Mouse (Mus musculus) midbrain, postnatal 0 days (tissue): ENCODE data around the gene Ipo9. TPM values are rescaled to one million over a fixed set of nuclear protein-coding genes. Genes with fewer than 3 reads are reported as not detected.

ENCODE experiments used
- ATAC-seq: fragments of 200-750 bp; cut with Nextera tagmentation; 2 replicates; pipeline ENCODE4 v1.8.0; 2017; ENCODE audit warnings: moderate number of reproducible peaks, mild to moderate bottlenecking, moderate TSS enrichment, moderate library complexity; ENCODE audit not compliant: low FRiP score
- DNase-seq: peaks from one replicate; pipeline ENCODE4 v3.0.0-alpha.2; 2015; ENCODE audit warnings: low spot score
- H3K27ac ChIP-seq: fragments of 300-500 bp; sonication (generic); 2 replicates; pipeline ENCODE4 v1.5.1; 2014; ENCODE audit warnings: low read depth, mild to moderate bottlenecking, low read length, mixed read lengths
- H3K27me3 ChIP-seq: fragments of 300-500 bp; sonication (generic); 2 replicates; pipeline ENCODE4 v1.6.1; 2014; ENCODE audit warnings: low read length, control low read depth, mixed read lengths; ENCODE audit not compliant: insufficient read depth
- H3K36me3 ChIP-seq: fragments of 300-500 bp; sonication (generic); 2 replicates; pipeline ENCODE4 v1.6.1; 2014; ENCODE audit warnings: low read length, control low read depth, mixed read lengths; ENCODE audit not compliant: insufficient read depth
- H3K4me1 ChIP-seq: fragments of 300-500 bp; sonication (generic); 2 replicates; pipeline ENCODE4 v1.6.1; 2014; ENCODE audit warnings: mild to moderate bottlenecking, control low read depth, antibody characterized with exemption, low read length, mixed read lengths; ENCODE audit not compliant: insufficient read depth
- H3K4me2 ChIP-seq: fragments of 300-500 bp; sonication (generic); 2 replicates; pipeline ENCODE4 v1.6.1; 2014; ENCODE audit warnings: low read depth, mild to moderate bottlenecking, low read length, mixed read lengths; ENCODE audit not compliant: poor library complexity, severe bottlenecking
- H3K4me3 ChIP-seq: fragments of 300-500 bp; sonication (generic); 2 replicates; pipeline ENCODE4 v1.5.1; 2014; ENCODE audit warnings: low read depth, mild to moderate bottlenecking, low read length, moderate library complexity
- H3K9ac ChIP-seq: fragments of 300-500 bp; sonication (generic); replicated peaks from 2 replicates; pipeline ENCODE4 v1.6.1; 2014; ENCODE audit warnings: mild to moderate bottlenecking, low read length, moderate library complexity, mixed read lengths; ENCODE audit not compliant: poor library complexity, severe bottlenecking
- H3K9me3 ChIP-seq: fragments of 300-500 bp; sonication (generic); 2 replicates; pipeline ENCODE4 v1.6.1; 2016; ENCODE audit warnings: low read length, control low read depth
- CTCF ChIP-seq: IDR thresholded peaks from 2 replicates; pipeline ENCODE4 v1.5.1; 2016; ENCODE audit warnings: antibody characterized with exemption, mild to moderate bottlenecking
- WGBS: fragments of 180-500 bp; shearing (Covaris S2); extraction: QIAGEN DNeasy Blood & Tissue Kit; methylation state at CpG from one replicate; pipeline ENCODE4 v1.1.7; 2014; 5-methylcytosine and 5-hydroxymethylcytosine counted together
- polyA plus RNA-seq: library from polyadenylated mRNA; unstranded; fragments of >200 nt; fragmentation: Nextera tagmentation; extraction: Ambion mirVana; gene quantifications from 2 replicates; pipeline ENCODE4 v1.2.1, GENCODE M21; 2015
- total RNA-seq: library from RNA; depleted of rRNA; stranded (reverse); fragments of >200 nt; gene quantifications from 2 replicates; pipeline ENCODE4 v1.2.3, GENCODE M21; 2014

The Ipo9 gene
- total and polyA plus RNA-seq, 2 experiments from 2014 or later, result 88.7 to 89.3 TPM

- DNase-seq (no peak), ATAC-seq (no peak)
- H3K36me3 ChIP-seq, result peaks cover 55% of the 10 kb centered on the region
These were observed 21.3 kb downstream of the Ipo9 start for GRCm38 (mm10) chr1:135408973-135409372.

GRCm38 (mm10) chr1:135405356-135405755 lies 24.9 kb downstream of the Ipo9 start:
- TF ChIP-seq CTCF, result no peak
- Histone ChIP-seq H3K27me3 (no peaks in the 10 kb centered on the region), H3K4me2 (no peak overlapping the region), H3K36me3 (peaks cover 66% of the 10 kb centered on the region), H3K9ac (no peak overlapping the region), H3K4me1 (no peaks in the 10 kb centered on the region), H3K27ac (no peak overlapping the region), H3K9me3 (no peaks in the 10 kb centered on the region), H3K4me3 (no peak overlapping the region)
- ATAC-seq, result no peak
- DNase-seq, result no peak
- 90% methylated on average over 7 of the region's 7 CpGs for WGBS

More at GRCm38 (mm10) chr1:135408973-135409372, 21.3 kb downstream of the Ipo9 start:
- WGBS, result 100% methylated on average over 4 of the region's 4 CpGs
- no peak overlapping the region for H3K9ac ChIP-seq
- no peaks in the 10 kb centered on the region for H3K27me3 ChIP-seq
- H3K4me2 ChIP-seq, result no peak overlapping the region
- no peak overlapping the region for H3K27ac ChIP-seq
- H3K4me1 ChIP-seq, result no peaks in the 10 kb centered on the region
- no peaks in the 10 kb centered on the region for H3K9me3 ChIP-seq
- H3K4me3 ChIP-seq, result no peak overlapping the region
- TF ChIP-seq CTCF, result no peak

GRCm38 (mm10) chr1:135401452-135402110 lies 28.7 kb downstream of the Ipo9 start:
- H3K4me1 ChIP-seq, result no peaks in the 10 kb centered on the region
- no peak overlapping the region for H3K4me3 ChIP-seq
- 98% methylated on average over 3 of the region's 3 CpGs for WGBS
- no peak overlapping the region for H3K27ac ChIP-seq
- H3K9ac ChIP-seq, result no peak overlapping the region
- peak; percentile 39 for DNase-seq
- H3K9me3 ChIP-seq, result no peaks in the 10 kb centered on the region
- no peak overlapping the region for H3K4me2 ChIP-seq
- peak; percentile 62 for TF ChIP-seq CTCF
- no peak for ATAC-seq
- H3K36me3 ChIP-seq, result peaks cover 51% of the 10 kb centered on the region
- no peaks in the 10 kb centered on the region for H3K27me3 ChIP-seq

- Histone ChIP-seq H3K4me1 (no peaks in the 10 kb centered on the region), H3K4me2 (no peak overlapping the region), H3K27me3 (no peaks in the 10 kb centered on the region), H3K4me3 (no peak overlapping the region), H3K36me3 (peaks cover 41% of the 10 kb centered on the region), H3K27ac (no peak overlapping the region), H3K9me3 (no peaks in the 10 kb centered on the region), H3K9ac (no peak overlapping the region)
- ATAC-seq (no peak), DNase-seq (no peak)
- WGBS, result 94% methylated on average over 5 of the region's 5 CpGs
- TF ChIP-seq CTCF, result no peak
These were observed 30.8 kb downstream of the Ipo9 start for GRCm38 (mm10) chr1:135399466-135399865.

- no peak for ATAC-seq
- H3K36me3 ChIP-seq, result peaks cover 58% of the 10 kb centered on the region
- no peaks in the 10 kb centered on the region for H3K27me3 ChIP-seq
- no peak overlapping the region for H3K9ac ChIP-seq
- H3K4me1 ChIP-seq, result no peaks in the 10 kb centered on the region
- no peak for DNase-seq
- WGBS, result 91% methylated on average over 9 of the region's 9 CpGs
- no peak overlapping the region for H3K27ac ChIP-seq
- TF ChIP-seq CTCF, result no peak
- no peaks in the 10 kb centered on the region for H3K9me3 ChIP-seq
- H3K4me3 ChIP-seq, result no peak overlapping the region
- H3K4me2 ChIP-seq, result no peak overlapping the region
These were observed 45.1 kb downstream of the Ipo9 start for GRCm38 (mm10) chr1:135385161-135385560.

- ATAC-seq, result no peak
- DNase-seq, result no peak
- Histone ChIP-seq H3K9ac (no peak overlapping the region), H3K4me2 (no peak overlapping the region), H3K27ac (no peak overlapping the region), H3K9me3 (no peaks in the 10 kb centered on the region), H3K27me3 (no peaks in the 10 kb centered on the region), H3K36me3 (peaks cover 51% of the 10 kb centered on the region), H3K4me1 (no peaks in the 10 kb centered on the region), H3K4me3 (no peak overlapping the region)
- 93% methylated on average over 5 of the region's 5 CpGs for WGBS
- no peak for TF ChIP-seq CTCF
These were observed 46.1 kb downstream of the Ipo9 start for GRCm38 (mm10) chr1:135384171-135384570.
